Mouse (Mus musculus): ENCODE results near the gene Pxk. TPM values are rescaled to one million over a fixed set of nuclear protein-coding genes. Genes with fewer than 3 reads are reported as not detected.
A peak's percentile ranks its signal among the peaks of the same experiment; 100 is the strongest.

Pxk gene
- polyA plus RNA-seq, 1 experiment = 46.5 TPM

GRCm38 (mm10) chr14:8186278-8187045 is 88.5 kb downstream of the Pxk start:
- DNase-seq (ENCODE audit: extremely low spot score in 1 of 2, low spot score in 1 of 2) = peak; percentile 73 to 87

GRCm38 (mm10) chr14:8190556-8190955 is 92.5 kb downstream of the Pxk start:
- no peak for DNase-seq (ENCODE audit: extremely low spot score in 1 of 2, low spot score in 1 of 2)

GRCm38 (mm10) chr14:8191331-8191965 is 93.4 kb downstream of the Pxk start:
- DNase-seq (ENCODE audit: extremely low spot score in 1 of 2, low spot score in 1 of 2) = no peak

GRCm38 (mm10) chr14:8192727-8193126 is 94.7 kb downstream of the Pxk start:
- peak in 1 of 2 experiments; percentile 21 for DNase-seq (ENCODE audit: extremely low spot score in 1 of 2, low spot score in 1 of 2)

GRCm38 (mm10) chr14:8200769-8201168 is 102.8 kb downstream of the Pxk start:
- DNase-seq (ENCODE audit: extremely low spot score in 1 of 2, low spot score in 1 of 2) = no peak

GRCm38 (mm10) chr14:8201715-8202114 is 103.7 kb downstream of the Pxk start:
- DNase-seq (ENCODE audit: extremely low spot score in 1 of 2, low spot score in 1 of 2) = no peak

GRCm38 (mm10) chr14:8206179-8206910 is 108.3 kb downstream of the Pxk start:
- DNase-seq (ENCODE audit: extremely low spot score in 1 of 2, low spot score in 1 of 2) = peak in 1 of 2 experiments; percentile 54

GRCm38 (mm10) chr14:8207105-8207504 is 109.1 kb downstream of the Pxk start:
- no peak for DNase-seq (ENCODE audit: extremely low spot score in 1 of 2, low spot score in 1 of 2)

GRCm38 (mm10) chr14:8207543-8207942 is 109.5 kb downstream of the Pxk start:
- DNase-seq (ENCODE audit: extremely low spot score in 1 of 2, low spot score in 1 of 2) = no peak

GRCm38 (mm10) chr14:8208876-8209275 is 110.9 kb downstream of the Pxk start:
- peak; percentile 76 to 85 for DNase-seq (ENCODE audit: extremely low spot score in 1 of 2, low spot score in 1 of 2)

- DNase-seq (ENCODE audit: extremely low spot score in 1 of 2, low spot score in 1 of 2) = no peak
Observed at GRCm38 (mm10) chr14:8209896-8210295, 111.9 kb downstream of the Pxk start.

- DNase-seq (ENCODE audit: extremely low spot score in 1 of 2, low spot score in 1 of 2) = no peak
Observed at GRCm38 (mm10) chr14:8212996-8213395, 115.0 kb downstream of the Pxk start.

- peak; percentile 92 to 97 for DNase-seq (ENCODE audit: extremely low spot score in 1 of 2, low spot score in 1 of 2)
Observed at GRCm38 (mm10) chr14:8213803-8214224, 115.8 kb downstream of the Pxk start, which contains the start of gene Kctd6. Gene Kctd6, plus strand, starts transcription at chr14:8214140.

Other genes starting within 250 kb of the Pxk start
- not detected in 2 replicates for gene Gm45521, start 140.9 kb upstream of the Pxk start, polyA plus RNA-seq (2012; rRNA removed)
- gene Dnase1l3, start 103.6 kb upstream of the Pxk start, polyA plus RNA-seq (2012; rRNA removed) = 0.08 TPM in 2 replicates
- gene Abhd6, start 95.3 kb upstream of the Pxk start, polyA plus RNA-seq (2012; rRNA removed) = 46.4 and 50.4 TPM in 2 replicates
- gene Rpp14, start 17.8 kb upstream of the Pxk start, polyA plus RNA-seq (2012; rRNA removed) = 30.6 and 30.7 TPM in 2 replicates
- 220 and 233 TPM in 2 replicates for gene Pdhb, start 74.8 kb downstream of the Pxk start, polyA plus RNA-seq (2012; rRNA removed)
- 35.9 and 36.3 TPM in 2 replicates for gene Kctd6, start 115.9 kb downstream of the Pxk start, polyA plus RNA-seq (2012; rRNA removed)
- gene Acox2, start 161.1 kb downstream of the Pxk start, polyA plus RNA-seq (2012; rRNA removed) = 0.15 and 0.26 TPM in 2 replicates
- 323 and 391 TPM in 2 replicates for gene Fam107a, start 219.8 kb downstream of the Pxk start, polyA plus RNA-seq (2012; rRNA removed)

Measured in frontal cortex, adult 2 months (tissue).